Mouse (Mus musculus): ENCODE results near the gene Sar1a.

The Sar1a gene

DNA sequence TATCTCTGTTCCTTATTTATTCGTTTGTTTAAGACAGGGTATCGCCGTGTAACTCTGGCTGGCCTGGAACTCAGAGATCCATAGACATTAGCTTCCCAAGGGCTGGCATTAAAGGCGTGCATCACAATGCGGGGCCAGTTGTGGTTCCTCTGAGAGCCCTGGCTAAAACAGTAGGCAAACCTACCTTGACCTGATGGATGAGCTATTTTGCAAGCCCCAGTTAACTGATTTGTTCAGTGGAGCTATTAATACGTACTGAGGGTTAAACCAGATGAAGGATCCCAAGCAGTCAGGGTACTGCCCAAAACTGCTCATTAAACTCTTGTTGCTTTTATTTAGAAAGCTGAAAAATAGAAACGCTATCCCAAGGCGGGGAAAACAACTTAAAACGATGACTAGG, 554 bp upstream of the Sar1a start:
- DNase-seq (ENCODE audit: low spot score) = no peak

DNA sequence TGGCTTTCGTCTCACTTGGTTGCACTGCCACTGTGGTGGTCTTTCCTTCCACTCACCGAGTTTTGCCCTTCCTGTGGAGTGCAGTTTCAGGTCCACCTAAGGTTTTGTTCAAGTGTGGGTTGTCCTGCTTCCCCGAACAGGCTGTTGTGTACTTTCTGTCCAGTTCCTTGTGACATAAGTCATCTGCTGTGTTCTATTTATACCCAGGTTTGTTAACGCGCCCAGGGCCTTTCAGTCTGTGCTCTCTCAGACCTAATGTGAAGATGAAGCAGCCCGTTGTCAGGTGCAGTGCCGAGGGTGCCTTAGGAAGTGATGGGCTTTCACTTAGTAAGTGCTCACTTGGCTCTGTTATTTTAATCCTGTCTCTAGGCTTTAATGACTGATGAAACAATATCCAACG, 9.3 kb downstream of the Sar1a start:
- no peak for DNase-seq (ENCODE audit: low spot score)

DNA sequence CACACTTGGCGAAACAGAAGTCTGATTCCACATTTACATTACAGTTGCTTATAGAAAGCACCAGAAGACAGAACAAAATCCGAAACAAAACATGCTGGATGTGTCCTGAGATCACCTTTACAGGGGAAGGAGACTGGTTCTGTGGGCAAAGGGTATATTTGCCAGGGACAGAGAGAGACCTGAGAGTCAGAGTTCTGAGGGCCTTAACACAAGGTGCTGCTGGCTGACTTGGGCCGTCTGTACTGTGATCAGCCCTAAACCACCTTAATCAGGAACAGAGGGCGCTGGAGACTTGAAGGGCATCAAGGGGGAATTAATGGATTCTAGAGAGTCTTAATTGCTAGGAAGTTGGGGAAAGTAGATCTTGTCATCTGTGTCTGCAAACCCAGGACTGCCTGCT, 13.5 kb downstream of the Sar1a start:
- no peak for DNase-seq (ENCODE audit: low spot score)

DNA sequence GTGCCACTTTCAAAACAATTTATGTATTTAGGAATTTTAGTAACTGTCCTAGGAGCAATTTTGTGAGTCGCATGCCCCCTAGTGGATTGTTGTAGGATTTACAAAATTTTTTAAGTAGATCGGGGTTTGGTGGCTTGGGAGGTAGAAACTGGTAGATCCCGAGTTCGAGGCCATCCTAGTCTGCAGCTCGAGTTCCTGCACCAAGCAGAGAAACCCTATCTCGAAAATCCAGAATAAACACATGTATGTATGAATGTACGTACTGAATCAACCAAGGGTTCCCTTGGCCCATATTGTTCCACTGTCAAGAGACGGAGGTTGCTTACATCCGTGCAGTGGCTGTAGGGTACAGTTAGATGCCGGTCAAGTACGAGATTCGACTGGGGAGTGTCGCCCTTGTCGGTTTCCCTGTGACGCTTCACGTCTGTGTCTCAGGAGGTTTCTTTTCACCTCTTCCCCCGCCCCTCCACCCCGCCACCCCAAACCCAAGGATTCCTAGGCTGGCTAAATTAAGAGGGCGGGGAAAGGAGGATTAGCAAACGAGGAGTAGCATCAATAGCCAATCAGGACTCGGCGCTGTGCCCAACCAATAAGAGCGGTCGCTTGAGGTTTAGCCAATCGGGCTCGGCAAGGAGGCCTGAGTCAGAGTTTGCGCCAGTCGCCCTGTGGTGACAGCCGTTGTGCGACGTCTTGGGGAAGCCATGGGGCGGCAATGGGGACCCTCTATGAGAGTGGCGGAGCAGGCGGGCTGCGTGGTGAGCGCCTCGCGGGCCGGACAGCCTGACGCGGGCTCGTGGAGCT, 15.0 kb downstream of the Sar1a start, which contains the start of gene Tysnd1:
Gene Tysnd1, plus strand, starts transcription at position 645 of the 801 bp plus-strand sequence.
- peak; percentile 98 for DNase-seq (ENCODE audit: low spot score)

DNA sequence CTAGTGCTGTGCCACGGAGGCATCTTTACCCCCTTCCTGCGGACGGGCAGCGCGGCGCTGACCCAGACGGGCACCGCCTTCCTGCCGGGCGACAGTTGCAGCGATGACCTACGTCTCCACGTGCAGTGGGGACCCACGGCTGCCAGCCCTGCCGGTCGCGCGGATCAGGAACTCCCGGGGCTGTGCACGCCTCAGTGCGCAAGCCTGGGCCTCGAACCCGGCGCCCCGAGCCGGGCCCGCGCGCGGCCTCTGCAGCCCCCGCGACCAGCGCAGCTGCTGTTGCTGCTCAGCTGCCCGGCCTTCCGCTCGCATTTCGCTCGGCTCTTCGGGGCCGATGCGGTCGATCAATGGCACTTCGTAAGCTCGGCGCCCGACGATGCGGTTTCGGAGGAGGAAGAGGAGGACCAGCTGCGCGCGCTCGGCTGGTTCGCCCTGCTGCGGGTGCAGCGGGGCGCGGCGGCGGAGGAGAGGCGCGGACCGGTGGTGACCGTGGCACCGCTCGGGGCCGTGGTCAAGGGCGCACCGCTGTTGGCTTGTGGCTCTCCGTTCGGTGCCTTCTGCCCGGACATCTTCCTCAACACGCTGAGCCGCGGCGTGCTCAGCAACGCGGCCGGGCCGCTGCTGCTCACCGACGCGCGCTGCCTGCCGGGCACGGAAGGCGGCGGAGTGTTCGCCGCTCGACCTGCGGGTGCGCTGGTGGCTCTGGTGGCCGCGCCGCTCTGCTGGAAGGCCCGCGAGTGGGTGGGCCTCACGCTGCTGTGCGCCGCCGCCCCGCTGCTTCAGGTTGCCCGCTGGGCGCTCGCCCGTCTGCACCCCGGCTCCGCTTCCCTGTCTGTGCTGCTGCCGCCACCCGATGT, 15.8 kb downstream of the Sar1a start:
- peak; percentile 52 for DNase-seq (ENCODE audit: low spot score)

DNA sequence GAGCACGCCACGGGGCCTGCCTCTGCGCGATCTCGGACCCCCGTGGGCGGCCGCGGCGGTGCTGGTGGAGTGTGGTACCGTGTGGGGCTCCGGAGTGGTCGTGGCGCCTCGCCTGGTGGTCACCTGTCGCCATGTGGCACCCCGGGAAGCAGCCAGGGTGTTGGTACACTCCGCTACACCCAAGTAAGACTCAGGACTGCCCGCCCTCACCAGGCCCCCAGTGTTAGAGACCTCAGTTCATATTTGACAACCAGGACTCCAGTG, 16.4 kb downstream of the Sar1a start:
- DNase-seq (ENCODE audit: low spot score) = no peak

DNA sequence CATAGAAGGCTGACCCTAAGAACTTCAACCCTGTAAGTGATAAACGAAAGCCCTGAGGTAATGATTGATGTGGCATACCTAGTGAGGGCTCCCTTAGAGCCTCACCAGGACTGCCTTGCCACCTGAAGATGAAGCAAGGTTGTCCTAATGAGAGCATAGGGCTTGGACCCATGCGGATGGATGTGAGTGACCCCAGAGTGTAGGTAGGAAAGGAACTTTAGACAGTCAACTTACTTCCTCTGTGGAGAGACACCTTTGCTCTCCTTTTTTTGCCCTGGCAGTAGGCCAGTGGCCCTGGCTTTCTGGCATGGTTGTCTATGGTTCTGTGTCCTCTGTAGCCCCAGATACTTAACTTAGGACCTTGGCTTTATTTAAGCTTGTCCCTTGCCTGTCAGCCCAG, 16.9 kb downstream of the Sar1a start:
- no peak for DNase-seq (ENCODE audit: low spot score)

DNA sequence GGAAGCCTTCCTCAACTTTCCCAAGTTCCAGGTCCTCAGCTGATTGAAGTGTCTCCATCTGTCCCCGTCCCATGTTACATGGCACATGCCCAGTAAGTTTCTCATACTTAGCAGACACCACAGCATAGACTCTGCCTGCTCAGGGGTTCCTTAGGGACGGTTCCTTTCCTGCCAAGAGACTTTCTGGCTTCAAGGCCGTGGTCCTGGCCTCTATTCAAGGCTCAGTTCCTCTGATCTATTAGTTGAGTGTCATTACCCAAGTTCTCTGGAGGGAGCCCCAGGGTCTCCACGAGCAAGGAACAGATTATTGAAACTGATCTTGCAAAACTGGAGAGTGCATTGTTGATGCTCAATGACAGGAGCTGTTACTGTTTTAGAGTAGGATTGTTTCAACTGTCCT, 24.6 kb downstream of the Sar1a start:
- DNase-seq (ENCODE audit: low spot score) = no peak

DNA sequence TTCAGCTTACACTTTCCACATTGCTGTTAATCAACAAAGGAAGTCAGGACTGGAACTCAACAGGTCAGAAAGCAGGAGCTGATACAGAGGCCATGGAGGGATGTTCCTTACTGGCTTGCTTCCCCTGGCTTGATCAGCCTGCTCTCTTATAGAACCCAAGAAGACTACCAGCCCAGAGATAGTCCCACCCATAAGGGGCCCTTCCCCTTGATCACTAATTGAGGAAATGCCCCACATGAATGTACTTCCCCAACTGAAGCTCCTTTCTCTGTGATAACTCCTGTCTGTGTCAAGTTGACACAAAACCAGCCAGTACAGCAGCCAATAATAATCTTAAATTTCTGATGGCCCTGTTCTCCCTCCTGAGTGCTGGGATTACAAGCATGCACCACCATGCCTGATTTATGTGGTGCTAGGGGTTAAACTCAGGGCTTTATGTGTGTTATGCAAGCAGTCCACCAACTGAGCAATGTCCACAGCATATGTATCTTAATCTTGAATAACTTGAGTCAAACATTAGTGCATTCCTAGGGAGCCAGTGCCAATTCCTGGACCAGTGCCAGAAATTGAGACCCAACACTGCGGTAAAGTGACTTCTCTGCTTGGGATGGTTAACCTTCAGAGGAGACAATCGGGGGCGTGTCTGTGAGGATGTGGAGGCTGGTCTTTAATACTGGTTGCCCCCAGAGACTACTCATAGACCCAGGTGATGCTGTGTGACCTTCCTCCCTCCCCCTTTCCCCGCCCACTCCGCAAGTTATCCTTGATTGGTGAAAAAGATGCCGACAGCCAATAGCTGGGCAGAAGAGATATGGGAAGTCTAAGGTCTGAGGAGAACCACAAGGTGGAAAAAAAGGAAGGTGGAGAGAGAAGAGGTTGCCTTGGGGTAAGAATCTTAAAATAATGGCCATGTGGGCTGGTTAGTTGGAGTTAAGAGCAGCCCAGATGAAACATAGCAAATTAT, 26.6 kb downstream of the Sar1a start:
- no peak for DNase-seq (ENCODE audit: low spot score)

DNA sequence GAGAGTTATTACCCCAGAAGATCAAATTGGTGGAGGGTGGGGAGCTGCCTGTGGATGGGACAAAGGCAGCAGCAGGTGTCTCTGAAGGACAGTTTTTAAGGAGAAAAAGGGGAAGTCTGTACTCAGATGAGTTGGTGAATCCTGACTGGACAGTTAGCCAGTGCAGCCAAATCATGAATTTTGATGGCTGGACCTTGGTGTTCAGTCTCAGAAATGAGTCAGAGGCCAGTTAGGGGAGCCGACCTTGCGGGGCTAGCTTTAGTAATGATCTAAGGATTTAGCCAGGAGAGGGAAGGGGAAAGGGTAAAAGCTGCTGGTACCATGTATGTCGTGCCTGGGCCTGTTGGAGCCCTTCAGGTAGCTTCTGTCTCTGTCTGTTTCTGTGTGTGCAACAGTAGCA, 33.5 kb downstream of the Sar1a start:
- DNase-seq (ENCODE audit: low spot score) = no peak

DNA sequence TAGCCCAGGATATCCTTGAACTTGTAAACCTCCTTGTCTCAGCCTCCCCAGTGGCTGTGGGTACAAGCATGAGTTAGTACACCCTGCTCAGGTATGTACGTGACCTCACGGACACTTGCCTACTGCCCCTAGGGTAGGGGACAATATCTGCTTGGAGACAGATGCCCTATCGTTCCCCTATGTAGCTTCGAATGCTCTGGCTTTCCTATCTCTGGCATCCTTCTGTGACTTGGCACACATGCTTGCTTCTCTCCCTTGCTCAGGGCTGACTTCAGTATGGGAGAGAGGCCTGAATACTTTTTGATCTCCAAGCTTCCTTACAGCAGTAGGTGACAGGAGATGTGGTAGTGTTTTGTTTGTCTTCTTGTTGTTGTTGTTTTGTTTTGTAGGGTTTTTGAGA, 34.0 kb downstream of the Sar1a start:
- no peak for DNase-seq (ENCODE audit: low spot score)

DNA sequence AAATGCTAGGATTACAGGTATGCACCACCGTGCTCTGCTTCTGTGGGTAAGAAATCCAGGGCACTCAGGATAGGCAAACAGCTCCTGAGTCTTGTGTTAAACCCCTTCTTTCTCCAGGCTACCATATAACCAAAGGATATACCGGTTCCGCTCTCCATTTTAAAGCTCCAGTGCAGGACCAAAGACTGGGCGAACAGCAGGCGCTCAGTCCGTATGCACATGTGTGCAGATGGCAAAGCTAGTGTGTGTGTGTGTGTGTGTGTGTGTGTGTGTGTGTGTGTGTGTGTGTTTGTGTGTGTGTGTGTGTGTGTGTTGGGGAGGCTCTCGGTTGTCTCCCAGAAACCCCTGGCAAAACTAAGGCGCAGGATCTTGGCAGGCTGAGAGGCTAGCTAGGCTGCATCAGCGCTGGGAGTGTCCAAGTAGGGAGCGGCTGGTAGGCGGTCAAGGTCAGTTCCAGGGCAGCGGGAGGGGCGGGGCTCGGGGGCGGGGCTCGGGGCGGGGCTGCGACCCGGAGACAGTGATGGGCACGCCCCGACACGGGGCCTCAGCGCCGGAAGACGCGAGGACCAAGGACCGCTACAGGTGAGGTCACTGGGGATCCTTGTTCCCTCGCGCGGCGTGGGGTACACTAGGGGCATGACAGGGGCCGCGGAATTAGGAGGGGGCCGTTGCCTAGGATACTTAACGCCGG, 34.8 kb downstream of the Sar1a start, which contains the start of gene Aifm2:
Gene Aifm2, plus strand, starts transcription at position 493 of the 691 bp plus-strand sequence.
- DNase-seq (ENCODE audit: low spot score) = peak; percentile 78

DNA sequence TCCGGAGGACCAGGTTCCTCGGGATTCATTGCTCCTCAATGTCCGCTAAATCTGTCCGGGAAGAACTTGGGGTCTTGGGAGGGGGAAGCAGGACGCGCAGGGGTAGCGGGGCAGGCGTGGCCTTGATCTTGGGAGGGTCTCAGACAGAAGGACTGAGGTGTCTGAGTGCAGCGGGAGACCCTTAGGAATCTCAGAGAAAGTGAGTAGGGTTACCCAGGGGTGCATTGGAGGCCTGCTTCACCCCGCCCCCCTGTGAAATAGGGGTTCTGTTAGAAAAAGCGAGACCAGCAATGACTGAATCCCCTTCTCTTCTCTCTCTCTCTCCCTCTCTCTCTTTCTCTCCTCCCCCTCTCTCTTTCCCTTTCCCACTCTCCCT, 35.4 kb downstream of the Sar1a start:
- no peak for DNase-seq (ENCODE audit: low spot score)

DNA sequence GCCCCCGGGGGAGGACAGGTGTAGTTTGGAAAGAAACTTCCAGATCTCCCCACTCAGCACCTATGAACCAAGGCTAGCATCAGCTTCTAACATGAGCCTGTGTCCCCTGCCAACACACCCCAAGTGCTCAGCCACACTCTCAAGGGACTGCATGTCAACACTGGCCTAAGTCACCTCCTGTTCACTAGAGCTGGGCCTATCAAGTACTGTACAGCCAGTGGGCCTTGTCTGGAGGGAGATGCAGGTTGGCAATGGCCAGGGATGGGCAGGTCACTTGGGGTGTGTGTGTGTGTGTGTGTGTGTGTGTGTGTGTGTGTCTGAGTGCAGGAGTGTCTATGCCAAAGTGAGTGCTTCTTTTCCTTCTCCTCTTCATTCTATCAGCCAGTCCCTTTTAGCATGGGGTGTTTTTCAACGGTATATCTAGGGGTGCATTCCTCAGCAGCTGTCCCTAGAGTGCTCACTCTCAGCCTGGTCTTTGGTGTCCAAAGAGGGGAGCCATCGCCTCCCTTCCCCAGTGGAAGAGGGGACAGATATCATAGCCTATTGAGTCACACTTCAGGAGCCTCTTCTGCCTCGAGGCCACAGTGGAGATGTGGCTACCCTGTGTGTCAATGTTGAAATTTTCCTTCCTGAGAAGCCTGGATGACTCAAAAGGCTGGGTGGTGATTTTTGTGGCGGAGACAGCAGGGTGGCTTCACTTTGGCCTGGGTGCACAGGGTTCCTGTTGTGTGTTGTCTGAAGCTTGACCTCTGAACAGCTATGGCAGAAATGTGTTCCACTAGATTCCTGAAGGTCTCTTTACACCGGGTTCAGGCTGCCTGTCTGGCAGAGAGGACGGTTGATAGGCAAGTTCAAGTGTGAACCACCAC, 36.1 kb downstream of the Sar1a start:
- DNase-seq (ENCODE audit: low spot score) = no peak

DNA sequence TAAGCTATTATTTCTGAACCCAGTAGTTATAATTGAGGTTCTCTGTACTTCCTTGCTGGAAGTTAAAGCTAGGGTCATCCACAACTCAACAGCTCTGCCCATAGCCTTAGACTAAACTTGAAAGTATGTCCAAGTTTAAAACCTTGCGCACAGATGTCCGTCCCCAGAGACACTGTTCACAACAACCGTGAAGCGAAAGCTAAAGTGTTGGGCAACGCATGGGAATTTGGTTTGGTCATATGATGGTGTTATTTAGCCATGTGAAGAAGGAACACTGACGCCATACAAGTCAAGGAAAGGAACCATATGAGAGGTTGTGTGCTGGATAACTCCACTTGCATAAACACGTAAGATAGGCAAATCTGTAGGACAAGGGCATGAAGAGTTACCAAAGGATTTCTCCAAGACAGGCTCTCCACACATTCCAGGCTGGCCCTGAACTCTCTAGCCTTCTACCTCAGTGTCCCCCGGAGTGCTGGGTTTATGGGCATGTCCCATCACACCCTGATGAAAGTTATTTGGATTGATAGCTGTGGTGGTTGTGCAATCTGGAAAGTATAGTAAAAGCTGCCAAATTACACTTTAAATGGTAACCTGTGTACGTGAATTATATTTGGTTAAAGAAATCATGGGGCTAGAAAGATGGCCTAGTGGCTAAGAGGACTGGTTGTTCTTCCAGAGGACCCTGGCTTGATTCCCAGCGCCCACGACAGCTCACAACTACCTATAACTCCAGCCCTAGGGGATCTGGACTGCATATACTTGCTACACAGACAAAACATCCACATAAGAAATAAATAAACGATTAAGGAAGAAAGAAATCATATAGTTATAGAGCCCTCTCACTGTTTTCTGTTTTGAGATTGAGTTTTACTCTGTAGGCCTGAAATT, 37.6 kb downstream of the Sar1a start:
- no peak for DNase-seq (ENCODE audit: low spot score)

DNA sequence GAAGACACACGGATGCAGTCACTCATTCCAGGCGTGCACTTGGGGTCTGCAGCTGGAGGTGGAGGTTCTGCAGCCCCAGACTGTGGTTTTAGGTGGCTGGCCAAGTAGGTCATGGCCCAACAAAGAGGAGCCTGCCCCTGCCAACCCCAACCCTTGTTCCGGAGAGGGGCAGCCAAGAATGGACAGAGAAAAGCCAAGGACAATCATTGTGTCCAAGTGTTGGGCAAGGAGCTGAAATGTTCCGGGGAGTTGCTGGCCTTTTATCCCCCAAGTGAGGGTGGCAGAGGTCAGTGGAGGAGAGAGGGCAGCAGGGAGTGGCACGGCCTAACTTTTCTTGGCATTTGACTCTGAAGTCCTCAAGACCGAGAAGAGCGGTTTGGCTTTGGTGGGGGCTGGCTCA, 40.2 kb downstream of the Sar1a start:
- no peak for DNase-seq (ENCODE audit: low spot score)

DNA sequence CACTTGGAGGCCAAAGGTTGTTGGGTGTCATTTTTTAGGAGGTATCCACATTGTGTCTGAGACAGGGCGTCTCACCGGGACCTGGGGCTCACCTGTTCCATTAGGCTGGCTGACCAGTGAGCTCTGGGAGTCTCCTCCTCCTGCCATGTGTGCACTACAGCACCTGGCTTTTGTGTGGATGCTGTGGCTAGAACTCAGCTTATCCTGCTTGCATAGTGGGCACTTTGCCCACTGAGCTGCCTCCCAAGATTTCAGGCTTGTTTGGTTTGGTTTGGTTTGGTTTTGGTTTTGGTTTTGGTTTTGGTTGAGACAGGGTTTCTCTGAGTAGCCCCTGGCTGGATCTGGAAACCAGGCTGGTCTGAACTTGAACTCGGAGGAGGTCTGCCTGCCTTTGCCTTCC, 42.1 kb downstream of the Sar1a start:
- DNase-seq (ENCODE audit: low spot score) = no peak

DNA sequence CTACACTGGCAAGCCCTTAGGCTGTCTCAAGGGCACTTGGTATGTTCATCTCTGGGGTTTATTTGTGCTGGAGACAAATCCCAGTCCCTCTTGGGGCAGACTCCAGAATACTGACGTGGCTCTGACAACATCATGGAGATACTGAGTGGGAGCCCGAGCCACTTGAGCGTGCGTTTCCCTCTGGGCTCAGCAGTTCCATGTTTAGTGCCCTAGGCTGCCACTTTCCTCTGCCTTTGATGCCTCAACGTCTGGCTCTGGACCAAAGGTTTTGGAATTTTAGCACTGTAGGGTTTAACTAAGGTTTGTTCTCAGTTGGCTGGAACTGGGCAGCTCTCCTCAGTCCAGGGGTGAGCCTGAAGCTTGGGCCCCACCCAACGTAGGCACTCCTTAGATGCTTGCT, 43.2 kb downstream of the Sar1a start:
- no peak for DNase-seq (ENCODE audit: low spot score)

DNA sequence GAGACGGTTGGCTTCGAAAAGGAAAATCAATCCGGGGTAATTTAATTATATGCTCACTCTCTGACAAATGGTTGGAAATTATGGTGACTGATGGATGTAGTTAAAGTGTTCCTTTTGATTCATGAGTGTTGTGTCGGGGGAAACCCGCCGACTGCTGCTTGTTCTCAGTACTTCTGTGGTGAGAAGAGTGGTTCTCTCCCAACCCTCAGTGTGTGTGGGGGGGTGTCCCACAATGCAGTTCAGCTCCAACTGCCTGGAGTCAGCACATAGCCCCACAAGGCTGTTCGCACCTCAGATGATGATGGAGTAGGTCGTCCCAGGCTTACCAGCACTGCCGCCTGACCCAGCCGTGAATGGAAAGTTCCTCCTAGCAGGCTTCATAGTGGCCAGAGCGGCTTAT, 49.1 kb downstream of the Sar1a start:
- peak; percentile 37 for DNase-seq (ENCODE audit: low spot score)

DNA sequence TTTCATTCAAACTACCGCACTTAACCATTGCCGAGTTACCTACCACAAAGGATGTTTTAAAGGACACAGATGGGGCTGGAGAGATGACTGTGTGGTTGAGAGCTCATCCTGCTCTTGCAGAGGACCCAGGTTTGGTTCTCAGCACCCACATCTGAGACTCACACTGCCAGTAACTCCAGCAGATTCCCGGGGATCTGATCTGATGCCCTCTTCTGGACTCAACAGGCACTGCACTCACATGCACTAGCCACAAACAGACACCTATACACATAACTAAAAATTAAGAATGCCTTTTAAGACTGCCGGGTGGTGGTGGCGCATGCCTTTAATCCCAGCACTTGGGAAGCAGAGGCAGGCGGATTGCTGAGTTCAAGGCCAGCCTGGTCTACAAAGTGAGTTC, 50.1 kb downstream of the Sar1a start:
- no peak for DNase-seq (ENCODE audit: low spot score)

Measured in MN1 (cell line).